Mouse (Mus musculus) kidney, embryonic 15.5 days (tissue): ENCODE results near the gene Metrn. TPM values are rescaled to one million over a fixed set of nuclear protein-coding genes. Genes with fewer than 3 reads are reported as not detected.
"Not testable (repeated sequence)": the region's sequence is repeated elsewhere in the genome, so short reads cannot be mapped to it uniquely, and the experiment has no call there.

Experiments used
- ATAC-seq: fragments of 200-750 bp; cut with Nextera tagmentation; replicated peaks from 2 replicates; pipeline ENCODE4 v1.8.0; 2017; ENCODE audit warnings: moderate TSS enrichment; ENCODE audit not compliant: low FRiP score
- H3K27ac ChIP-seq: fragments of 300-500 bp; sonication (generic); 2 replicates; pipeline ENCODE4 v1.5.1; 2015; ENCODE audit warnings: mild to moderate bottlenecking, inconsistent platforms
- H3K27me3 ChIP-seq: fragments of 300-500 bp; sonication (generic); 2 replicates; pipeline ENCODE4 v1.6.1; 2015; ENCODE audit warnings: inconsistent platforms
- H3K36me3 ChIP-seq: fragments of 300-500 bp; sonication (generic); 2 replicates; pipeline ENCODE4 v1.6.1; 2015; ENCODE audit warnings: inconsistent platforms
- H3K4me1 ChIP-seq: fragments of 300-500 bp; sonication (generic); 2 replicates; pipeline ENCODE4 v1.6.1; 2015; ENCODE audit warnings: inconsistent platforms
- H3K4me2 ChIP-seq: fragments of 300-500 bp; sonication (generic); 2 replicates; pipeline ENCODE4 v1.6.1; 2015; ENCODE audit warnings: moderate library complexity, mild to moderate bottlenecking, inconsistent platforms
- H3K4me3 ChIP-seq: fragments of 300-500 bp; sonication (generic); replicated peaks from 2 replicates; pipeline ENCODE4 v1.5.1; 2015; ENCODE audit warnings: mild to moderate bottlenecking, inconsistent platforms
- H3K9ac ChIP-seq: fragments of 300-500 bp; sonication (generic); 2 replicates; pipeline ENCODE4 v1.6.1; 2015; ENCODE audit warnings: mild to moderate bottlenecking, inconsistent platforms
- H3K9me3 ChIP-seq: fragments of 300-500 bp; sonication (generic); replicated peaks from 2 replicates; pipeline ENCODE4 v1.6.1; 2016; ENCODE audit warnings: inconsistent platforms
- whole genome bisulfite sequencing: fragments of 180-500 bp; shearing (Covaris S2); methylation state at CpG from one replicate; pipeline ENCODE4 v1.1.7; 2015; ENCODE audit warnings: mixed read lengths; 5-methylcytosine and 5-hydroxymethylcytosine counted together
- polyA plus RNA-seq: library from polyadenylated mRNA; unstranded; fragments of >200 nt; fragmentation: Nextera tagmentation; extraction: Ambion mirVana; gene quantifications from 2 replicates; pipeline ENCODE4 v1.2.1, GENCODE M21; 2015

Gene Metrn
- polyA plus RNA-seq, 1 experiment from 2014 or later, result 58.5 TPM

- no peaks in the 10 kb centered on the region for H3K9me3 ChIP-seq
- H3K27me3 ChIP-seq, result peaks cover 81% of the 10 kb centered on the region
- no peak overlapping the region for H3K27ac ChIP-seq
- 84% methylated on average over 11 of the region's 11 CpGs for WGBS
- H3K4me3 ChIP-seq, result no peak overlapping the region
- H3K4me1 ChIP-seq, result peaks cover 14% of the 10 kb centered on the region
- H3K9ac ChIP-seq, result no peak overlapping the region
- no peak for ATAC-seq
- no peaks in the 10 kb centered on the region for H3K36me3 ChIP-seq
- H3K4me2 ChIP-seq, result no peak overlapping the region
Measured at GRCm38 (mm10) chr17:25817662-25818061, 20.7 kb upstream of the Metrn start.

GRCm38 (mm10) chr17:25813471-25813870 lies 16.5 kb upstream of the Metrn start:
- Histone ChIP-seq H3K27me3 (peaks cover 81% of the 10 kb centered on the region), H3K9ac (no peak overlapping the region), H3K27ac (no peak overlapping the region), H3K4me1 (peaks cover 19% of the 10 kb centered on the region), H3K36me3 (no peaks in the 10 kb centered on the region), H3K4me3 (no peak overlapping the region), H3K9me3 (no peaks in the 10 kb centered on the region), H3K4me2 (peak overlapping the region; percentile 24)
- ATAC-seq, result peak; percentile 47
- WGBS, result under 1% methylated on average over 20 of the region's 20 CpGs

DNA sequence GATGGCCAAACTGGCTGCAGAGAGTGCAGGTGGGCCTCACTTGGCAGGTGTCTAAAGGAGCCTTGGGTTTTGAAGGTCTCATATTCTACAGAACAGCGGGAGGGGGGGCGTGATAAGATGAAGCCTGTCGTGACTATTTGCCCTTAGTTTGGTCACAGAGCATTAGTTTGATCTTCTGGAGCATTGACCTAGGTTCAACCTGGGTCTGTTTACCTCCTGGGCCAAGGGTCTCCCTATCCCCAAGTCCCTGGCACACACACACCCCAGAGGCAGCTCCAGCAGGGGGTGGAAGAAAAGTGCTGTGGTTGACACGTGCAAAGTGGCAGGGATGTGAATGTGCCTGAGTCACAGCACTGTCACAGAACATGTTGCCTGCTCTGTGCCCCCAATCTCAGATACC lies 14.0 kb upstream of the Metrn start:
- 71% methylated on average over 4 of the region's 4 CpGs for WGBS
- no peak for ATAC-seq
- Histone ChIP-seq H3K9me3 (no peaks in the 10 kb centered on the region), H3K4me1 (peaks cover 24% of the 10 kb centered on the region), H3K9ac (no peak overlapping the region), H3K4me3 (no peak overlapping the region), H3K4me2 (no peak overlapping the region), H3K27ac (no peak overlapping the region), H3K36me3 (no peaks in the 10 kb centered on the region), H3K27me3 (peaks cover 69% of the 10 kb centered on the region)

DNA sequence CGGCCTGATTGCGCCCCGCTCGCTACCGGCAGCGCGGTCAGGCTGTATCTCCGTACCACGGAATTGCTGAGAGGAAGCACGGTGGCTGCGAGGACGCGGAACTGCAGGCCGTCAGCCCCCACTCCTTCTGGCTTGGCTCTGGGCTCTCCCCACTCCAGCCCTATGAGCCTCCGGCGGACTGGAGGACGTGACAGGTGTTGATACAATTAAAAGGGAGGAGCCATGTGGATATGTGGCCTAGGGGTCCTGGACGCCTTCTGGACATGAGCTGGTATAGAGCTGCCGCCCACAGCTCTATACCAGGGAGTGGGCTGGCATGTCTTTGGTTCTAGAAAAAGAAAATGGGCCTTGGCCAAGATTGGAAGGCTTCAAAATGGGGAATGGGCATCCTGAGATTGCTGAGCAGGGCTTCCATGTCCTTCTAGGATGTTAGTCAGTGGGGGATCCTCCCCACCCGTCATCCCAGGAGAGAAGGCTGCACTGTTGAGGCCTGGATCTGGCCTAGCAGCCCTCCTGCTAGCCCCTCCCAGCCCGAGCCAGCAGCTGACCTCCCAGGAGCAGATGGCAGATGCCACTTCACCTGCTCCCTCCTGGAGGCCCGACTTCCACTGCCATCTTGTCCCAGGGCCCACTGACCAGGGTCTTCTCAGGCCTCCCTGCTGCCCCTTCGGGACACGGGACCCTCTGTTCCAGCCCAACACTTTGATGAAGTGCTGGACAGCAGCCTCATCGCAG lies 12.8 kb upstream of the Metrn start:
- Histone ChIP-seq H3K4me3 (peak overlapping the region; percentile 73), H3K36me3 (no peaks in the 10 kb centered on the region), H3K27ac (no peak overlapping the region), H3K9me3 (no peaks in the 10 kb centered on the region), H3K4me2 (peak overlapping the region; percentile 99), H3K9ac (peak overlapping the region; percentile 48), H3K27me3 (peaks cover 73% of the 10 kb centered on the region), H3K4me1 (peaks cover 24% of the 10 kb centered on the region)
- 12% methylated on average over 25 of the region's 25 CpGs for WGBS
- ATAC-seq, result peak; percentile 27

DNA sequence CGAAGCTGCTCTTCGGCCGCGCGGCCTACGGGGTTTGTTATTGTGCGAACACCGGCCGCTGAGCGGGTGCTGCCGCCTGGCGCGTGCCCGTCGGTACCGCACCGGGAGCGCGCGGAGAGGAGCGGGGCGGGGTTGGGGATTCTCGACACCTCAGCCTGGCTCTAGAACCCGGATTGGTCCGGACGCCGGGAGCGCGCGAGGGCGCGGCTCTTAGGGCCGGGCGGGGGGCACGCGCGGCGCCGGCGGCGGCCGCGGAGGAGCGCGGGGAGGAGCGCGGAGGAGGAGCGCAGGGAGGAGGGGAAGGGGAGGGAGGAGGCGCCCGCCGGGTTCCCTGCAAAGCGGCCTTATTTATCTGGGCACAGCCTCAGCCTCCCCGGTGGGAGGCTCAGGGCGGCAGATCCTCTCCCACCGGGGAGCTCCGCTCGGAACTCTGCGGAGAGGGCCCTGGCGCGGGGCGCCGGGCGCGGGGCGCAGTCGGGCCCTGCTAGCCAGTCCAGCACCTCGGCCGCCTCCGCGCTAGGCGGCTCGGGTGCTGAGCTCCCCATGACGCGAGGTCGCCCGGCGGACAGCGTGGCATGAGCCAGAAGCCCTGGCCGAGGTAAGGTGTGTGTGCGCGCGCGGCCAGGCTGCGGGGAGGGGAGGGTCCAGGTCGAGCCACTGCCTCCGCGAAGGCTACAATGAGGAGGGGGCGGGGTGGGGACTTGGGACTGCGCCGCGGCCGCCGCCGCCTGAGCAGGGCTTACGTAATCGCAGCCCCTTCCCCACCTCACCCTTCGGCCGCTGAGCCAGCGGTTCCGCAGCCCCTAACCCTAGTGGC lies 12.1 kb upstream of the Metrn start, which contains the start of gene Fbxl16:
Gene Fbxl16 (plus strand): TSS at position 297 of the 817 bp plus-strand sequence.
- Histone ChIP-seq H3K4me3 (peak within 1 kb of the TSS; percentile 73), H3K27ac (no peak within 1 kb of the TSS)
- WGBS, result under 1% methylated on average over 95 of the region's 100 CpGs

DNA sequence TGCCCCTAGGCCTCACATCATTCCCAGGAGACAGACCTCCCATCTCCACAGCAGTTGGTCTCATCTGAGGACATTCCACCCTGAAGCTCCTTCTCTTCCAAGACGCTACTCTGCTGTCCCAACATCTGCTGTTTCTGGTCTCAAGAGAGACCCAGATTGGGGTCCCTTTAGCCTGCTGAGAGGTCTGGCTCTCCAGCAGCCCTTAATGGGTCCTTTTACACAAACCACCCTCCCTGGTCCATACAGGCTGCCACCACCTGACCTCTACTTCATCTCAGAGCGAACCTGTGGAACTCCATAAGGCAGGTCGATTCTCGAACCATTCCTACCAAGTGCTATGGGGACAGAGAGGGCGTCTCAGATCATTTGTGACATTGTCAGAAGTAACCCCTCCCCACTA lies 11.1 kb upstream of the Metrn start:
- Histone ChIP-seq H3K27ac (no peak overlapping the region), H3K9me3 (no peaks in the 10 kb centered on the region), H3K27me3 (peaks cover 76% of the 10 kb centered on the region), H3K4me1 (peaks cover 20% of the 10 kb centered on the region), H3K4me3 (peak overlapping the region; percentile 73), H3K9ac (no peak overlapping the region), H3K4me2 (peak overlapping the region; percentile 99), H3K36me3 (no peaks in the 10 kb centered on the region)
- no peak for ATAC-seq
- WGBS, result 45% methylated on average over 5 of the region's 5 CpGs

More for the DNA sequence above, 12.1 kb upstream of the Metrn start, which contains the start of gene Fbxl16:
- Histone ChIP-seq H3K4me2 (peak within 1 kb of the TSS; percentile 99), H3K27me3 (peaks cover 72% of the 10 kb centered on the region), H3K36me3 (no peaks in the 10 kb centered on the region), H3K9me3 (no peaks in the 10 kb centered on the region), H3K9ac (peak within 1 kb of the TSS; percentile 48), H3K4me1 (peaks cover 24% of the 10 kb centered on the region)
- peak; percentile 69 for ATAC-seq

DNA sequence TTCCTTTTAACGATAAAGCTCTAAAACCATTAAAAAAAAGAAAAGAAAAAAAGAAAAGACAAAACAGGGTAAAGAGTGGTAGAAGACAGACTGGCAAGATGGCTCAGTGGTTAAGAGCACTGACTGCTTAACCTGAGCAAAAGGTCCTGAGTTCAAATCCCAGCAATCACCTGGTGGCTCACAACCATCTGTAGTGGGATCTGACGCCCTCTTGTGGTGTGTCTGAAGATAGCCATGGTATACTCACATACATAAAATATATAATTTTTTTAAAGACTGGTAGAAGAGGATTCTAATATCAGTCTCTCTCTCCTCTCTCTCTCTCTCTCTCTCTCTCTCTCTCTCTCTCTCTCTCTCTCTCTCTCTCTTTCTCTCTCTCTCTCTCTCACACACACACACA lies 10.5 kb upstream of the Metrn start:
- H3K9me3 ChIP-seq, H3K4me3 ChIP-seq, H3K4me2 ChIP-seq, H3K36me3 ChIP-seq, H3K27ac ChIP-seq, H3K9ac ChIP-seq, ATAC-seq: not testable (repeated sequence)
- peaks cover 76% of the 10 kb centered on the region for H3K27me3 ChIP-seq
- H3K4me1 ChIP-seq, result peaks cover 18% of the 10 kb centered on the region
- WGBS, result 37% methylated on average over 2 of the region's 2 CpGs

DNA sequence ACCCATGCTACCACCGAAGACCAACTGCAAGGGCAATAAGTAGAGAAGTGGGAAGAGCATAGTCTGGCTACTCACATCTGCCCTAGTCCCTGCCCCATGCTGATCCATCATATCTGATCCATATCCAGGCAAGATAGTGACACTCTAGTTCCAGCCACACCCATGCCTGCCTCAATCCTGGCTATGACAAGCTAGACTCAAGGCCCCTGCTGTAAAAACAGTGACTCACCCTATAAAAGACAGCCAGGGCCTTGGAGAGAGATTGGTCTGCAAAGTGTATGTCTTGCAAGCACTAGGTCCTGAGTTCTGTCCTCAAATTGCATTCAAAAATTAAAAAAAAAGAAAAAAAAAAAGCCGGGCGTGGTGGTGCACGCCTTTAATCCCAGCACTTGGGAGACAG lies 9.6 kb upstream of the Metrn start:
- Histone ChIP-seq H3K9me3 (no peaks in the 10 kb centered on the region), H3K36me3 (no peaks in the 10 kb centered on the region), H3K27me3 (peaks cover 75% of the 10 kb centered on the region), H3K4me2 (no peak overlapping the region), H3K27ac (no peak overlapping the region), H3K9ac (no peak overlapping the region), H3K4me1 (peaks cover 18% of the 10 kb centered on the region), H3K4me3 (no peak overlapping the region)
- WGBS, result 67% methylated on average over 4 of the region's 4 CpGs
- no peak for ATAC-seq

DNA sequence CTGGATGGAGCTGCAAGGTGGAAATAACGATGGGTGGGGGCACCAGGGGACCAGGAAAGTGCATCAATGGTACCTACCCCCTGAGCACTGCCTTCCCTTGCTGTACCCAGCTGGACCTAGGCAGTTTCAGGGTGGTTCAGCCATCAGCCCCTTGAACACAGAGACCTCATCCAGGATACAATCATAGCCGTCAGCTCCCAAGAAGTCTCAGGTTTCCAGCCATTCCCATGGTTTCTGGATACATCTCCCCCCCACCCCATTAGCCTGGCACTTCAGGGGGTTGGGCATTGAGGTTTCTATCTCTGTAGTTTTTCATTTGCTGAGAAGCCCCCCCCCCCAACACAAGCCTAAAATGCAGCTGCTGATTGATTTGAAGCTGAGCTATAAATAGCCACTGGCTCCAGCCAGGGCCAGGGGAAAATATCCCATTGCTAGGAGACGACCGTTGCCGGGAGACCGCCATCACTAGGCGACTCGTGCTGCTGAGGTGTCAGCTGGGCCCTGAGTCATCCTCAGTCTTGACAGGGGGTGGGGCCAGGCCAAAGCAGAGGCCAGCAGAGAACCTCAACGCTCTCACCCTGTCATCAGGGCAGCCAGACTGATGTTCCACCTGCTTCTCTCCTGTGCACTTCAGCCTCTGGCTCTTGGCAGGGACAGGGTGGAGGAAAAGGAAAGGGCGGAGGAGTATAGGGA lies 6.0 kb upstream of the Metrn start:
- H3K9me3 ChIP-seq, result no peaks in the 10 kb centered on the region
- H3K4me3 ChIP-seq, result no peak overlapping the region
- no peak overlapping the region for H3K4me2 ChIP-seq
- 0 out of 2 replicates have a peak, but pooled peaks cover under 1% of the 10 kb centered on the region for H3K4me1 ChIP-seq
- no peaks in the 10 kb centered on the region for H3K36me3 ChIP-seq
- ATAC-seq, result no peak
- 11% methylated on average over 10 of the region's 10 CpGs for WGBS
- H3K27me3 ChIP-seq, result peaks cover 46% of the 10 kb centered on the region
- H3K27ac ChIP-seq, result no peak overlapping the region
- no peak overlapping the region for H3K9ac ChIP-seq

DNA sequence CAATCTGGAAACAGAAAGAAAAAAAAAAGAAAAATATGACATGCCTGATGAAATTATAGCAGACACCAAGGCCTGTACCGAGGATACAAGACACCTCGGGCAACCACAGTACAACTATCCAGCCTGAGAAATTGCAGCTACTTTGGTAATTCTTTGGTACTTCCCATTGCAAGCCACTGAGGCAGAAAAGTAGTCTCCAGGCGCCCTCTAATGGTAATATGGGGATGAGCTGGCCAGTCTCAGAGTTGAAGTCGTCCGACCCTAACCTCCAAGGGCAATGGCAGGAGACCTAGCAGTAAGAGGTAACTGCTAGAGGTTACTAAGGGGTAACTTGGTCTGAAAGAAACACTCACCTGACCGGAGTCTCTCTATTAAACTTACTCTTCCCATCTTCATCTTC lies 4.1 kb upstream of the Metrn start:
- 6% methylated on average over 6 of the region's 6 CpGs for WGBS
- Histone ChIP-seq H3K36me3 (no peaks in the 10 kb centered on the region), H3K4me3 (no peak overlapping the region), H3K4me2 (no peak overlapping the region), H3K9me3 (no peaks in the 10 kb centered on the region), H3K4me1 (peaks cover 12% of the 10 kb centered on the region), H3K27ac (no peak overlapping the region), H3K27me3 (peaks cover 38% of the 10 kb centered on the region), H3K9ac (no peak overlapping the region)
- no peak; the same call in 1 of the 2 replicates for ATAC-seq

GRCm38 (mm10) chr17:25796211-25796771 lies 645 bp downstream of the Metrn start:
- peak overlapping the region; percentile 56 for H3K27ac ChIP-seq
- H3K27me3 ChIP-seq, result peaks cover 4% of the 10 kb centered on the region
- H3K4me1 ChIP-seq, result peaks cover 53% of the 10 kb centered on the region
- ATAC-seq, result 0 out of 2 replicates have a peak, but pooled peaks have one; percentile 8
- H3K36me3 ChIP-seq, result 0 out of 2 replicates have a peak, but pooled peaks cover 3% of the 10 kb centered on the region
- peak overlapping the region; percentile 65 for H3K9ac ChIP-seq
- H3K4me3 ChIP-seq, result peak overlapping the region; percentile 67
- H3K4me2 ChIP-seq, result peak overlapping the region; percentile 93
- no peaks in the 10 kb centered on the region for H3K9me3 ChIP-seq
- 1% methylated on average over 37 of the region's 37 CpGs for WGBS
